Comparison of ENCODE assay signal across 20 mouse cellular contexts in the genomic region with DNA sequence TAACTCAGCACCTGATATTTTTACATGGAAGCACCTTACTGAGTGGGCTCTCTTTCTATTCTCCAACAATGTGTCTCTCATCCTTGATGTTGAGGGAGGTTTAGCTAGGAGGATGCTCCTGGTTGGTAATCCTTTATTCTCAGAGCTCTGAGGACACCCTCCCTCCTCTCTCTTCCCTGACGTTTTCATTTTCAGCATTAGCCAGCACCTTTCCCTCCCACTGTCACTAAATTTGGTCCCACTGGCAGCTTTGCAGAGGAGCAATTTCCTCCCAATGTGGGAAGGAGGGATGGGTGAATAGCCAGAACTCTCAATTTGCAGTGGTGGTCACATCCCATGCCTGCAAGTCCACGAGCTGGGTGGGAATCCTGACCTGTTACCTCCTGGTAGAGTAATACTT.
"Had no signal": no experiment of that assay in that cellular context is flagged by ENCODE, and none has a peak within 500 bp of the region (broad histone marks: within the 10 kb centered on the region; RNA-seq: fewer than 3 reads in every experiment).

No protein-coding gene starts in this region.

- DNase-seq: heart, postnatal 10 days; heart, postnatal 14 days; heart, postnatal 36 days; heart, postnatal 4 days; kidney, adult 11 months; kidney, adult 18-20 months; kidney, adult 2 months; kidney, adult 8-10 months; kidney, adult 9 months; kidney, postnatal 10 days; kidney, postnatal 14 days; kidney, postnatal 25 days; kidney, postnatal 4 days; layer of hippocampus, postnatal 36 days had no signal

- ATAC-seq: hindbrain, embryonic 16.5 days; hindbrain, postnatal 0 days; inflammation-experienced regulatory T-cells, adult 6 months; intestine, embryonic 15.5 days; intestine, embryonic 16.5 days; intestine, postnatal 0 days had no signal
